Mouse (Mus musculus) right cerebral cortex, postnatal 25 days (tissue): ENCODE measurements at regions not wholly inside any gene's neighbourhood (a gene's known extent, or its start where the extent isn't known, plus 50 kb on each side); places are given as distances from the start of the nearest gene placed in this dataset.

ENCODE experiments used
- DNase-seq: peaks from one replicate; pipeline ENCODE4 v3.0.0; 2022

DNA sequence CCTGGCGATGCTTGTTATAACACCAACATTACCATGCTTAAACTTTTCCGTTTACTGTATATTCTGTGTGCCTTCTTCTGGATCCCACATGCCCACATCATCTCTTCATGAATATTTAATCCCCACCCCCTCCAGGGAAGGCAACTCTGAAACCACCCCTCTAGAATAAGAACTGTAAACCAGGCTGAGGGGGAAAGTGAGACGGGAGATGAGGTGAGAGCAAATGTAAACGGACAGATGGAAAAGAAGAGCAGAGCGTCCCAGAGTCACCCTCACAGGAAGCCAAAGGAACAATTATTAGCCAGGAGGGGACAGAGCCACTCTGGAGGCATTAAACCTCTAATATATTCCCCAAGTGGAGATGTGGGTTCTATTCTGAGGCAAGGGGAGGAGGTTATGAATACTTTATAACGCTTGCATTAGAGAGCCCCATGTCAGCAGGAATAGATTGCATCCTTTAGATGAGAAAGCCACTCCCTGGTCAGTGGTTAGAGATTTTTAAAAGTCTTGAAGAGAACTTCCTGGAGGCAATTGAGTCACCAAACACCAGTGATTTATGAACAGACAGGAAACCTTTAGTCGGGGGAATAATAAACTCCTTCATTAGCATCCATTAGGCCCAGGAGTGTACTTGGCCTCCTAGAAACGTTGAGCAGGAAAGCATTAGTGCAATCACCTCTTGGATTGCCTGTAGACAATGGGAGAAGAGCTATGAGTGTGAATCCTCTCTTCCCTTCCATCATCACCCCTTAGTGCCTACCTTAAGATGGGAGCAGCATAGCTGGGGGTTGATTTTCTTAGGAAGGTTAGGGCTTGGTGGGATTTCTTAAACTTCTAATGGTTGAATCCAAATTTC lies 220.1 kb downstream of the Elavl2 start:
- DNase-seq = no peak

DNA sequence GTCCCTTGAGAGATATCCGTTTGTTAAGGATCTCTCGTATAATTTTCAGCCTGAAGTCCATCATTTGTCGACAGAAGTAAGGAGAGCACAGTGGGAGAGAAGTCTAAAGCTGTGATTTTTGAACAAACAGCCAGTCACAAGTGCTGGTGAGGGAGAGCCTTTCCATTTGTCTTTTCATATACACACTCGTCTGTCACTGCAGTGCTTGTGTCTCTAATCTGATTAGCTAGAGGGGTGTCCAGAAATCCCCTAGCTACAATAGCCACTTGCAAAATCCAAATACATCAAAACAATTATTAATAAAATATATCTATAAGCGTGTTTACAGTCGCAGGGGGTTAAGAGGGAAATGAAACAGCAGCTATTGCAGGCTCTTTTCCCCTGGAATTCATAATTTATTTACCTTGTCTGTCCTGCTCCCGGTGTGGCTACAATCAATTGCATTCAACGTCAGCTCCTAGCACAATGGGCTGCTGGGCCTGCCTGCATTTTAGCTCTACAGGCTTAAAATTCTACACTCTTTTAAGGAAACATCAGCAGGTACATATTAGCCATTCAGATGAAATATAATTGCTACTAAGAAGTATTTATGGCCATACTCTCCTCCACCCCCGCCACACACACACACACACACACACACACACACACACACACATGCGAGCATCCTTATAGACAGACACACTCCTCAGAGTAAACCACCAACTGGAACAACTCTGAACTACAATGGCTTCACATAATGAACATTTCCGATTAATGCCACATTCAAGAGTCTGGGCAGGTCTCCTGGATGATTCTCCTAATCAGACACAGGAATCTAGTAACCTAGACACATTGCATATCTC lies 236.1 kb downstream of the Elavl2 start:
- no peak for DNase-seq

DNA sequence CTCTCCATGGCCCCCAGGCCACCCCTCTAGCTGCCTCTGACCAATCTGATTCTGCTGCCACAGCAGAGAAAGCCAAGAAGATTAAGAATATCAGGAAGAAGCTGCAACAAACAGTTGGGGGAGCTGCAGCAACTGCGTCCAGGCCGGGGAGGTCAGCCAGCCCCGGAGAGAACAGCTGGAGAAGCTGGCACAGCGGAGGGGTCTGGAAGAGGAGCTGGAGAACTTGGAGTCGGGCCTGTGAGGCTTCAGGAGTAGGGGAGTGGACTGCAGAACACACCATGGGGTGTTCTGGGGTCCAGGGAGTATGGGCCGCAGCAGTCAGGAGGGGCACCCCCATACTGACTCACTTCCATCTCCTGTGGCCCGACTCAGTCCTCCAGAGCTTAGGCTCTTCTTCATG lies 243.5 kb downstream of the Elavl2 start:
- DNase-seq = no peak

DNA sequence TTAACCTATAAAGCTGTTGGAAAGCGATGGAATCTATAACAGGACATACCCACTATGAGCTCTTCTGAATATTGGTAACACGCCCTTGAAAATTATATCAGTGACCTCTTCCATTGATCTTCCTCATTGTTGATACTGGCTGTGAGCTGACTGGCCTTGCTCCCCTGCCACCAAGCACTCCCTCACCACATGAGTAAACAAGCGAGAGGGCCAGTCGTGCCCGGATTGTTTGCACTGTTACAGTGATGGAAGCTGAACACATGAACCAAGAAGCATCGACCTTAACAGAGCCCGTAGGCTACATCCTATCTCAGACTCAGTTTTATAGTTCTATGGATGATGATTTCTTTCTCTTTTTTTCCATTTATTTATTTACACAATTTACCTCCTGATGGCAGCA lies 255.9 kb downstream of the Elavl2 start:
- DNase-seq = no peak

- no peak for DNase-seq
Measured at GRCm38 (mm10) chr4:91143906-91144305, 256.7 kb downstream of the Elavl2 start.

- DNase-seq = no peak
Measured at GRCm38 (mm10) chr4:91135327-91135726, 265.3 kb downstream of the Elavl2 start.

- no peak for DNase-seq
Measured at GRCm38 (mm10) chr4:91132266-91132665, 268.3 kb downstream of the Elavl2 start.

DNA sequence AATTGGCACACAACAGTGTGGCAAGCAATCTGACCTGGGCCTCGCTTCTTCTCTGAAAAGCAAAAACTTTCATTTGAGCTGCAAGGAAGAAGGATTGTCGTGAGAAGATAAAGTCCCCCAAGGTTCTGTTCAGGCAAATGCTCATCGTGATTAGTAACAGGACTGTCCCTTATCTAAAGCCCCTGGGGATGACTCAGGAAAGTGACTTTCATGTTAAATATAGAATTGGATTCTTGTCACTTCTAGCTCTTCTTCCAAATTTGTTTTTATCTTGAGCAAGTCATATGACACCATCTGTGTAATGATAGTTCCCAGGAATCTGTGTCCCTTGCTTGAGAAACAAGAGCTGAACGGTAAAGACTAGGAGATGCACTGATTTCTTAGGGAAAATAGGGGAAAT lies 280.3 kb downstream of the Elavl2 start:
- DNase-seq = no peak

- no peak for DNase-seq
Measured at GRCm38 (mm10) chr4:91116807-91117609, 283.6 kb downstream of the Elavl2 start.

DNA sequence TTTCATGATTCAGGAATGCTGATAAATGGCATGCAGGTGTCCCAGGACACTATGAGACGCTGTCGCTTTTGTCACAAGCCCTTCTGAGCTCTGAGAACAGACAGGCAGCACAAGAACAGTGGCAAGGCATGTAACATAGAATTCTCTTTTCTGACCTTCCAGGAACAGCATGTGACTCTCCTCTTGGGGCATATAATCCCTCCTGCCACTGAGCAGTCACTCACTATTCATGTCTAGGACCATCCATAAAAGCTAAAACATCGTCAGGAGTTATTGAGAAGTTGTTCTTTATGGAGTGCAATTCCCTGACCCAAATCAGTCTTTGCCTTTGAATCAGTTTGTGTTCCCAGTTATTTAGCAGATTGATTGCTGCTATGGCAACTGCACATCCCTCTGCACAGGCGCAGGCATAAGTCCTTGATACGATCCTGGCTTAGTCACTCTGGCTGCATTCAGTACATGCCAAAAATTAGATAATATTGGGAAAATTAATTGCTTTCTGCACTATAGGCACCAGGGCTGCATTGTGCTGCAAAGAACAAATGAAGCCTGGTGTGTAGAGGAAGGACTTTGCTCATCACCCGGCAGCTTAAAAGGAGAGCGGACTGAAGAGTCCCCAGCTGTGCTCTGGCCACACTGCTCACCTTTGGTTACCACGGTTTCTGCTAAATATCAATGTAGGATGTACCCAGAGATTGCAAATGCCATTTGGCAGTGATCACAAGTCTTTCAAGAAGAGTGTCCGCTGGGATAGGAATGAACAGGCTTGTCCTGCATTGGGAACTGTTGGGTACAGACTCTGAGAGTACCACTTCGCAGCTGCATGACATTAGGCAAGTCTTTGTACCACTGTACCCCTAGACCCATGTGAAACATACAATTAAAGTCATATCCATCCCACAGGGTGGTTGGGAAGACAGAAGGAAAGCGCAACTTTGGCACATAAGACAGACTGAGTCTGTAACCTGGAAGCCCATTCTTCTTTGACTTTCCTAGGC lies 288.6 kb downstream of the Elavl2 start:
- no peak for DNase-seq

DNA sequence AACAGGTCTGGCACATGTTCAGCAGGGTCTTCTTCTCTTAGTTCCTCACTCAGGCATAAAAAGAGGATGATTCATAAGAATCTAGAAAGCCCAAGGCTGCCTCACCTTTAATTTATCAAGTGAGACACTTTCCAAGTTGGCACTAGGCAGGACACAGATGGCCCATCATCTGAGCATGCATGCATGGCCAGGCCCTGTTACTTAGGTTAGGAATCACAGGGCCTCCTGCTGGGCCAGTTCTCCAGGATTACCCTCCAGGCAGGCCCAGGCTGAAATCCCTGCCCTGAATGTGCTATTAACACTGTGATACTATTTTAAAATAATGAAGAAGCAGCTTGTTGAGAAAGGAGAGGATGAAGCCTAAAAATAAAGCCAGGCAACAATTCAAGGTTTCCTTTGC lies 304.5 kb downstream of the Elavl2 start:
- DNase-seq = no peak

GRCm38 (mm10) chr4:91094382-91094781 lies 306.2 kb downstream of the Elavl2 start:
- DNase-seq = no peak

- DNase-seq = no peak
Measured at GRCm38 (mm10) chr4:91093885-91094284, 306.7 kb downstream of the Elavl2 start.

DNA sequence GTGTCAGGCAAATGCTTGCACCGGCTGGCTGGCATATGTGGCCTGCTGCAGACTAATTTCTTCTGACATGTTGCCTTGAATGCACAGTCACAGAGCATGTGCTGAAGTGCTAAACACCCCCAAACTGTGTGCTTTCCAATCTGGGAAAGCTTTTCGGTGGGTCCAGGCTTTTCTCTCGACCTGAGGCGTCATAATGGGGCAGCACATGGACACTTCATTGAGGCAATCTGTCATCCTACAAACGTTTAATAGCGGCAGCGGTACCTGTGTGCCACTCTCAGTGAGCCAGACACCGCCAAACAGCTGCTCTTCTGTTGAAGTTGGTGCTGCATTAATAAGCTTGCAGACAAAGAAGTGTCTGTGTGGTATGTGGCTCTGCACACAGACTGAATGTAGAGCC lies 308.3 kb downstream of the Elavl2 start:
- DNase-seq = peak; percentile 31

GRCm38 (mm10) chr4:91091910-91092309 lies 308.7 kb downstream of the Elavl2 start:
- DNase-seq = no peak

DNA sequence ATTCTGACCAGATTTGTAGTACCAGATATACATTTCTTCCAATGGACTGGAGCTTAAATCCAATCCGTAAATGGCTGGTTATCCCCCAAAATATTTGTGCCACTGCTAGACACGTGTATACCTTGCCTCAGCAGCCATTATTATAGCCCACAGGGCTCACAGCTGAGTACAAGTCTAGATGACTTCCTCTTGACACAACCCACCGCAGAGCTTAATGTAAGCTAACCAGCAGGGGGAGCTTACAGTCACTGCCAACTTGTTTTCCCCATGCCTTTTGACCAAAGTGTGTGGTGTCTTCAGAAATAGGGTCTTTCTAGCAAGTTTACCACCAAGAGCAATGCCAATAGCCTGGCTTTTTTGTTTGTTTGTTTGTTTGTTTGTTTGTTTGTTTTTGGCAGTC lies 316.6 kb downstream of the Elavl2 start:
- no peak for DNase-seq

GRCm38 (mm10) chr4:91081447-91081846 lies 319.1 kb downstream of the Elavl2 start:
- no peak for DNase-seq

- DNase-seq = no peak
Measured at GRCm38 (mm10) chr4:91080620-91081441, 319.8 kb downstream of the Elavl2 start.

DNA sequence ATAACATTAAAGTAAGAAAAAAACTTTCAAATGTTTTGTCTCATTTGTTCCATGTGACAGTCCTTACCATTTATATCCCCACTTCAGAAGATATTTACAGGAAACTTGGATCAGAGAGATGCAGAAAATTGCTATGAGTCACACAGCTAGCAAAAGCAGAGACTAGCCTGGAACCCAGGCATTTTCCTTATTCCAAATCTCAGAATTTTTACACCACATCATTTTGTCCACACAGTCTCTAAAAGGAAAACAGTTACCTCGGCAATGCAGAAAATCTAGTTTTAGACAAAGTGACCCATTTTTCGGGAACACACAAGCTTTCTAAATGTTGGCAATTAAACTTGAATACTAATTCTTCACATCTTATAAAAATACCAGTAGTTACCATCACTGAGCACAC lies 329.3 kb downstream of the Elavl2 start:
- no peak for DNase-seq

- no peak for DNase-seq
Measured at GRCm38 (mm10) chr4:91060933-91061332, 339.7 kb downstream of the Elavl2 start.

- no peak for DNase-seq
Measured at GRCm38 (mm10) chr4:91051913-91052312, 348.7 kb downstream of the Elavl2 start.
